Mouse (Mus musculus) liver, adult 2 months (tissue): ENCODE results near the gene Cdc42. TPM values are rescaled to one million over a fixed set of nuclear protein-coding genes. Genes with fewer than 3 reads are reported as not detected.

ENCODE experiments used
- DNase-seq: peaks from one replicate; pipeline ENCODE4 v3.0.0-alpha.2; 2011; ENCODE audit warnings: low read depth, low spot score; ENCODE audit errors: extremely low read depth
- H3K27ac ChIP-seq: fragments of 200-500 bp; replicated peaks from 2 replicates; pipeline ENCODE4 v1.5.1; 2012; ENCODE audit warnings: low read depth, mild to moderate bottlenecking, control low read depth, inconsistent platforms, low read length; ENCODE audit not compliant: insufficient read depth
- H3K27me3 ChIP-seq: fragments of 200-500 bp; 2 replicates; pipeline ENCODE4 v1.6.1; 2012; ENCODE audit warnings: mild to moderate bottlenecking, moderate library complexity, low read length, inconsistent platforms; ENCODE audit not compliant: control insufficient read depth, insufficient read depth
- H3K36me3 ChIP-seq: fragments of 200-500 bp; 2 replicates; pipeline ENCODE4 v1.6.1; 2012; ENCODE audit warnings: low read length, inconsistent platforms; ENCODE audit not compliant: control insufficient read depth, insufficient read depth
- H3K4me1 ChIP-seq: fragments of 200-500 bp; 2 replicates; pipeline ENCODE4 v1.6.1; 2011; ENCODE audit warnings: low read length; ENCODE audit not compliant: control insufficient read depth, insufficient read depth
- H3K4me3 ChIP-seq: fragments of 200-500 bp; 2 replicates; pipeline ENCODE4 v1.5.1; 2011; ENCODE audit warnings: low read depth, mild to moderate bottlenecking, control low read depth, low read length, moderate library complexity; ENCODE audit not compliant: insufficient read depth
- H3K79me2 ChIP-seq: fragments of 200-500 bp; 2 replicates; pipeline ENCODE4 v1.6.1; 2012; ENCODE audit warnings: inconsistent platforms, mild to moderate bottlenecking, low read length, moderate library complexity; ENCODE audit not compliant: control insufficient read depth, insufficient read depth
- H3K9ac ChIP-seq: fragments of 200-500 bp; 2 replicates; pipeline ENCODE4 v1.6.1; 2012; ENCODE audit warnings: low read depth, mild to moderate bottlenecking, control low read depth, inconsistent platforms, low read length
- CTCF ChIP-seq: fragments of 200-500 bp; IDR thresholded peaks from 2 replicates; pipeline ENCODE4 v1.5.1; 2011; ENCODE audit warnings: low read depth, low read length, control low read depth
- POLR2A ChIP-seq: fragments of 200-500 bp; IDR thresholded peaks from 2 replicates; pipeline ENCODE4 v1.6.1; 2011; ENCODE audit warnings: low read length, control low read depth; ENCODE audit not compliant: insufficient read depth; ENCODE audit errors: extremely low read depth
- WGBS: fragments of 180-500 bp; shearing (Covaris S2); methylation state at CpG from one replicate; pipeline ENCODE4 v1.1.7; 2018; 5-methylcytosine and 5-hydroxymethylcytosine counted together
- polyA plus RNA-seq: library from polyadenylated mRNA; depleted of rRNA; stranded (reverse); fragments of >200 nt; gene quantifications from 2 replicates; pipeline ENCODE4 v1.2.3, GENCODE M21; 2012
- total RNA-seq: library from RNA; depleted of rRNA; stranded (reverse); fragments of >200 nt; gene quantifications from 2 replicates; pipeline ENCODE4 v1.2.3, GENCODE M21; 2014

Cdc42 gene
- total and polyA plus RNA-seq, 2 experiments: 35.8 to 131 TPM

- no peak for TF ChIP-seq CTCF
- no peak for TF ChIP-seq POLR2A
- Histone ChIP-seq H3K4me3 (no peak overlapping the region), H3K9ac (no peak overlapping the region), H3K36me3 (peaks cover 10% of the 10 kb centered on the region), H3K79me2 (peaks cover 44% of the 10 kb centered on the region), H3K27ac (no peak overlapping the region; the same call in 1 of the 2 replicates), H3K4me1 (peaks cover 23% of the 10 kb centered on the region), H3K27me3 (no peaks in the 10 kb centered on the region)
- 79% methylated on average over 1 of the region's 1 CpGs for WGBS
- peak; percentile 52 for DNase-seq
These were observed 18.1 kb downstream of the Cdc42 start for GRCm38 (mm10) chr4:137339415-137339814.

- Histone ChIP-seq H3K4me1 (peaks cover 19% of the 10 kb centered on the region), H3K27me3 (no peaks in the 10 kb centered on the region), H3K9ac (no peak overlapping the region), H3K27ac (no peak overlapping the region), H3K4me3 (no peak overlapping the region), H3K36me3 (peaks cover 25% of the 10 kb centered on the region), H3K79me2 (peaks cover 35% of the 10 kb centered on the region)
- DNase-seq: no peak
- TF ChIP-seq POLR2A: no peak
- TF ChIP-seq CTCF: no peak
- 85% methylated on average over 5 of the region's 5 CpGs for WGBS
These were observed 21.1 kb downstream of the Cdc42 start for GRCm38 (mm10) chr4:137336468-137336867.

- H3K4me1 ChIP-seq: peaks cover 8% of the 10 kb centered on the region
- TF ChIP-seq CTCF (no peak), POLR2A (no peak)
- H3K36me3 ChIP-seq: peaks cover 56% of the 10 kb centered on the region
- H3K27me3 ChIP-seq: no peaks in the 10 kb centered on the region
- H3K9ac ChIP-seq: no peak overlapping the region
- peaks cover 17% of the 10 kb centered on the region for H3K79me2 ChIP-seq
- H3K4me3 ChIP-seq: no peak overlapping the region
- H3K27ac ChIP-seq: no peak overlapping the region
- DNase-seq: no peak
These were observed 25.5 kb downstream of the Cdc42 start for GRCm38 (mm10) chr4:137332051-137332450.

- Histone ChIP-seq H3K27ac (no peak overlapping the region), H3K27me3 (no peaks in the 10 kb centered on the region), H3K9ac (no peak overlapping the region), H3K4me3 (no peak overlapping the region), H3K4me1 (no peaks in the 10 kb centered on the region; the same call in 1 of the 2 replicates), H3K79me2 (peaks cover 4% of the 10 kb centered on the region; the same call in 1 of the 2 replicates), H3K36me3 (peaks cover 66% of the 10 kb centered on the region)
- WGBS: 88% methylated on average over 3 of the region's 3 CpGs
- TF ChIP-seq CTCF: no peak
- no peak for TF ChIP-seq POLR2A
- no peak for DNase-seq
These were observed 31.0 kb downstream of the Cdc42 start for GRCm38 (mm10) chr4:137326494-137326893.

GRCm38 (mm10) chr4:137324926-137325325 lies 32.6 kb downstream of the Cdc42 start:
- Histone ChIP-seq H3K4me3 (no peak overlapping the region), H3K27ac (no peak overlapping the region), H3K9ac (no peak overlapping the region), H3K27me3 (no peaks in the 10 kb centered on the region), H3K4me1 (no peaks in the 10 kb centered on the region; the same call in 1 of the 2 replicates), H3K36me3 (peaks cover 72% of the 10 kb centered on the region), H3K79me2 (peaks cover 4% of the 10 kb centered on the region; the same call in 1 of the 2 replicates)
- 85% methylated on average over 6 of the region's 6 CpGs for WGBS
- DNase-seq: no peak
- TF ChIP-seq CTCF (no peak), POLR2A (no peak)

GRCm38 (mm10) chr4:137316027-137316770 lies 41.3 kb downstream of the Cdc42 start:
- no peak for DNase-seq
- Histone ChIP-seq H3K36me3 (peaks cover 32% of the 10 kb centered on the region), H3K4me3 (no peak overlapping the region), H3K4me1 (peaks cover 16% of the 10 kb centered on the region), H3K27me3 (no peaks in the 10 kb centered on the region), H3K27ac (peak overlapping the region; percentile 32; the same call in 1 of the 2 replicates), H3K9ac (no peak overlapping the region), H3K79me2 (peaks cover 3% of the 10 kb centered on the region; the same call in 1 of the 2 replicates)
- TF ChIP-seq CTCF: peak; percentile 21; the same call in 1 of the 2 replicates
- no peak for TF ChIP-seq POLR2A
- WGBS: 85% methylated on average over 4 of the region's 4 CpGs
